Mouse (Mus musculus) MEL (cell line): ENCODE data around the gene Mrfap1. TPM values are rescaled to one million over a fixed set of nuclear protein-coding genes. Genes with fewer than 3 reads are reported as not detected.
"Not testable (repeated sequence)": the region's sequence is repeated elsewhere in the genome, so short reads cannot be mapped to it uniquely, and the experiment has no call there.

Experiments used
- DNase-seq: peaks from one replicate; pipeline ENCODE4 v3.0.0; 2011; ENCODE audit warnings: low read depth, low spot score
- H3K27ac ChIP-seq: 2 replicates; pipeline ENCODE4 v1.5.1; 2012; ENCODE audit warnings: low read depth, mild to moderate bottlenecking, control low read depth, low read length, moderate library complexity; ENCODE audit not compliant: control insufficient read depth
- H3K27me3 ChIP-seq, 2 experiments: fragments of 150-350 bp in 1 of 2; sonication (generic) in 1 of 2; 2 replicates each; pipeline ENCODE4 v1.6.1; 2012; ENCODE audit warnings: low read length in 2 of 2, mild to moderate bottlenecking in 2 of 2, improper control_type of control experiment in 1 of 2, moderate library complexity in 1 of 2; ENCODE audit not compliant: insufficient read depth in 2 of 2, control insufficient read depth in 1 of 2
- H3K36me3 ChIP-seq, 2 experiments: 2 replicates each; pipeline ENCODE4 v1.6.1; 2012 to 2014; ENCODE audit warnings: low read length in 2 of 2, improper control_type of control experiment in 1 of 2, inconsistent platforms in 1 of 2, mild to moderate bottlenecking in 1 of 2; ENCODE audit not compliant: insufficient read depth in 2 of 2, control insufficient read depth in 1 of 2
- H3K4me1 ChIP-seq, 2 experiments: fragments of 150-350 bp in 1 of 2; sonication (generic) in 1 of 2; 2 replicates each; pipeline ENCODE4 v1.6.1; 2012; ENCODE audit warnings: low read length in 2 of 2, improper control_type of control experiment in 1 of 2, mild to moderate bottlenecking in 1 of 2; ENCODE audit not compliant: insufficient read depth in 2 of 2, control insufficient read depth in 1 of 2
- H3K4me3 ChIP-seq, 2 experiments: fragments of 150-350 bp in 1 of 2; sonication (generic) in 1 of 2; 2 replicates each; pipeline ENCODE4 v1.5.1; 2012; ENCODE audit warnings: low read depth in 2 of 2, low read length in 2 of 2, mild to moderate bottlenecking in 2 of 2, moderate library complexity in 2 of 2, control low read depth in 1 of 2, improper control_type of control experiment in 1 of 2; ENCODE audit not compliant: control insufficient read depth in 1 of 2, insufficient read depth in 1 of 2
- H3K79me2 ChIP-seq: 2 replicates; pipeline ENCODE4 v1.6.1; 2012; ENCODE audit warnings: mild to moderate bottlenecking, low read length, moderate library complexity; ENCODE audit not compliant: control insufficient read depth, poor library complexity, insufficient read depth
- H3K9ac ChIP-seq: 2 replicates; pipeline ENCODE4 v1.6.1; 2012; ENCODE audit warnings: low read depth, mild to moderate bottlenecking, control low read depth, low read length, moderate library complexity; ENCODE audit not compliant: control insufficient read depth, poor library complexity, severe bottlenecking
- H3K9me3 ChIP-seq: fragments of 150-350 bp; sonication (generic); replicated peaks from 2 replicates; pipeline ENCODE4 v1.6.1; 2012; ENCODE audit warnings: mild to moderate bottlenecking, low read length, improper control_type of control experiment, moderate library complexity; ENCODE audit not compliant: insufficient read depth
- CHD1 ChIP-seq: IDR thresholded peaks from 2 replicates; pipeline ENCODE4 v1.6.1; 2012; ENCODE audit warnings: low read depth, mild to moderate bottlenecking, inconsistent platforms, low read length, improper control_type of control experiment
- E2F4 ChIP-seq: IDR thresholded peaks from 2 replicates; pipeline ENCODE4 v1.6.1; 2011; ENCODE audit warnings: low read depth, low read length, improper control_type of control experiment, borderline replicate concordance
- ETS1 ChIP-seq: IDR thresholded peaks from 2 replicates; pipeline ENCODE4 v1.6.1; 2012; ENCODE audit warnings: low read depth, mild to moderate bottlenecking, inconsistent platforms, low read length, improper control_type of control experiment, moderate library complexity
- GATA1 ChIP-seq: IDR thresholded peaks from 2 replicates; pipeline ENCODE4 v1.6.1; 2011; ENCODE audit warnings: low read depth, low read length, improper control_type of control experiment
- JUND ChIP-seq: IDR thresholded peaks from 2 replicates; pipeline ENCODE4 v1.6.1; 2011; ENCODE audit warnings: low read depth, mild to moderate bottlenecking, improper control_type of control experiment, low read length
- MAX ChIP-seq: IDR thresholded peaks from 2 replicates; pipeline ENCODE4 v1.6.1; 2011; ENCODE audit warnings: low read length, improper control_type of control experiment
- MXI1 ChIP-seq: IDR thresholded peaks from 2 replicates; pipeline ENCODE4 v1.6.1; 2011; ENCODE audit warnings: mild to moderate bottlenecking, low read depth, low read length, improper control_type of control experiment
- MYB ChIP-seq: IDR thresholded peaks from 2 replicates; pipeline ENCODE4 v1.6.1; 2011; ENCODE audit warnings: mild to moderate bottlenecking, low read depth, low read length, improper control_type of control experiment
- POLR2A ChIP-seq, 2 experiments: IDR thresholded peaks; 2 replicates each; pipeline ENCODE4 v1.6.1; 2011 to 2012; ENCODE audit warnings: low read length in 2 of 2, mild to moderate bottlenecking in 2 of 2, control low read depth in 1 of 2, improper control_type of control experiment in 1 of 2, low read depth in 1 of 2, moderate library complexity in 1 of 2; ENCODE audit not compliant: control insufficient read depth in 1 of 2, insufficient read depth in 1 of 2, poor library complexity in 1 of 2
- POLR2AphosphoS5 ChIP-seq: IDR thresholded peaks from 2 replicates; pipeline ENCODE4 v1.6.1; 2012; ENCODE audit warnings: low read depth, borderline replicate concordance, mild to moderate bottlenecking, inconsistent platforms, low read length, moderate library complexity, mixed read lengths
- RAD21 ChIP-seq: IDR thresholded peaks from 2 replicates; pipeline ENCODE4 v1.6.1; 2011; ENCODE audit warnings: mild to moderate bottlenecking, low read depth, low read length, improper control_type of control experiment
- RCOR1 ChIP-seq: IDR thresholded peaks from 2 replicates; pipeline ENCODE4 v1.6.1; 2012; ENCODE audit warnings: low read depth, mild to moderate bottlenecking, inconsistent platforms, low read length, improper control_type of control experiment
- SIN3A ChIP-seq: IDR thresholded peaks from 2 replicates; pipeline ENCODE4 v1.6.1; 2012; ENCODE audit warnings: low read length, improper control_type of control experiment, inconsistent platforms
- TAL1 ChIP-seq: IDR thresholded peaks from 2 replicates; pipeline ENCODE4 v1.6.1; 2012; ENCODE audit warnings: mild to moderate bottlenecking, inconsistent platforms, low read length, moderate library complexity, mixed read lengths
- TBP ChIP-seq: IDR thresholded peaks from 2 replicates; pipeline ENCODE4 v1.8.0; 2011; ENCODE audit warnings: low read depth, low read length, improper control_type of control experiment
- UBTF ChIP-seq: IDR thresholded peaks from 2 replicates; pipeline ENCODE4 v1.6.1; 2012; ENCODE audit warnings: low read depth, mild to moderate bottlenecking, inconsistent platforms, low read length, improper control_type of control experiment, moderate library complexity, borderline replicate concordance; ENCODE audit not compliant: insufficient read depth
- ZNF384 ChIP-seq: IDR thresholded peaks from 2 replicates; pipeline ENCODE4 v1.6.1; 2012; ENCODE audit warnings: low read depth, mild to moderate bottlenecking, inconsistent platforms, low read length, improper control_type of control experiment
- polyA plus RNA-seq, 2 experiments: library from polyadenylated mRNA; stranded (reverse) in 1 of 2; unstranded in 1 of 2; fragments of >175 nt in 1 of 2; fragments of >200 nt in 1 of 2; gene quantifications; 2 replicates each; pipeline versions ENCODE4 v1.2.1 to v1.2.4; 2012; ENCODE audit warnings: low replicate concordance in 2 of 2, low read depth in 1 of 2; ENCODE audit not compliant: insufficient read length in 2 of 2, insufficient read depth in 1 of 2, missing spikeins in 1 of 2
- total RNA-seq: library from RNA; depleted of rRNA; stranded (reverse); fragments of 300-350 nt; gene quantifications from 2 replicates; pipeline ENCODE4 v1.2.3, GENCODE M21; 2012

The Mrfap1 gene
- total and polyA plus RNA-seq, 3 experiments: 211 to 267 TPM; not detected in 1

DNA sequence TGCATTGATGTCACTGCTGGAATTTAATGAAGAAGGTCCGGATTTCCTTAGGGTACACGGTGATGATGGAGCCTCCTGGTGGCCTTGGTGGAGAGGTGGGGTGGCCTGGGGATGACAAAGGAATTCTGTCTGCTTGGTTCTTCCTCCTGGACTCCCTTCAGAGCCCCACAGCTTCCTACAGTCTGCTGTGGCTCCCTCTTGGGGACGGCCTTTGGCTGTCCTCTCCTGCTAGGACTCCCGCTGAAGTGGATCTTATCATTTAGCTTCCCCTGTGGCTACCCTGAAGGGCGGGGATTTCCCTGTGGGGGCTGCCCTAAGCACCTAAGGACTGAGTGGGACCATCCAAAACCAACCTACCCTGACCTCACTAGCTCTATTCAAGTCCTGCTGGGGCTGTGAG, 10.5 kb upstream of the Mrfap1 start:
- no peaks in the 10 kb centered on the region for H3K4me1 ChIP-seq
- H3K79me2 ChIP-seq: no peaks in the 10 kb centered on the region
- no peak overlapping the region for H3K9ac ChIP-seq
- no peak for DNase-seq
- TF ChIP-seq POLR2A (IDR thresholded peaks at IDR 0.05; ENCODE audit: control insufficient read depth in 1 of 2, insufficient read depth in 1 of 2, low read depth in 1 of 2, low read length in 2 of 2, poor library complexity in 1 of 2) (no peak), TBP (no peak), SIN3A (no peak), JUND (no peak), MXI1 (no peak), POLR2AphosphoS5 (no peak), CHD1 (no peak), MYB (no peak), RAD21 (no peak), E2F4 (no peak), TAL1 (no peak), UBTF (no peak), MAX (no peak)
- H3K36me3 ChIP-seq: no peaks in the 10 kb centered on the region; a peak in 1 of 4 replicates
- H3K27ac ChIP-seq: no peak overlapping the region
- no peak overlapping the region for H3K4me3 ChIP-seq
- no peaks in the 10 kb centered on the region for H3K9me3 ChIP-seq
- no peaks in the 10 kb centered on the region; a peak in 1 of 4 replicates for H3K27me3 ChIP-seq

DNA sequence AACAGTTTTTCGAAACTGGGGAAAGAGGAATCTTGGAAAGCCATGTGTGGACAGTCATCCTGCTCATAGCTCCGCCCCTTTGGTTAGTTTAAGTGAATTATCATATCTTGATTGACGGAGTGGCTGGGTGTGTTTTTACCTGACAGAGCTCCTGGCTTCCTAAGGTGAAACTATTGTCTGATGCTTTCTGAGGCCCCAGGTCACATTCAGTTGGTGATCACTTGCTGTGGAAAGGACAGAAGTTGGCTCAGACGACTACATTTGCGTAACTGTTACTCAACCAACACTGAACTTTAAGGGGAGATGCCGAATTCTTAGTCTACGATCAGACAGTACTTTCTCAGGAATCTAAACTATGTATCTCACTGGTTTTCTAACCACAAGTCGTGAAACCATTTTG, 719 bp upstream of the Mrfap1 start:
- H3K9me3 ChIP-seq: no peaks in the 10 kb centered on the region
- H3K9ac ChIP-seq: peak overlapping the region; percentile 55

DNA sequence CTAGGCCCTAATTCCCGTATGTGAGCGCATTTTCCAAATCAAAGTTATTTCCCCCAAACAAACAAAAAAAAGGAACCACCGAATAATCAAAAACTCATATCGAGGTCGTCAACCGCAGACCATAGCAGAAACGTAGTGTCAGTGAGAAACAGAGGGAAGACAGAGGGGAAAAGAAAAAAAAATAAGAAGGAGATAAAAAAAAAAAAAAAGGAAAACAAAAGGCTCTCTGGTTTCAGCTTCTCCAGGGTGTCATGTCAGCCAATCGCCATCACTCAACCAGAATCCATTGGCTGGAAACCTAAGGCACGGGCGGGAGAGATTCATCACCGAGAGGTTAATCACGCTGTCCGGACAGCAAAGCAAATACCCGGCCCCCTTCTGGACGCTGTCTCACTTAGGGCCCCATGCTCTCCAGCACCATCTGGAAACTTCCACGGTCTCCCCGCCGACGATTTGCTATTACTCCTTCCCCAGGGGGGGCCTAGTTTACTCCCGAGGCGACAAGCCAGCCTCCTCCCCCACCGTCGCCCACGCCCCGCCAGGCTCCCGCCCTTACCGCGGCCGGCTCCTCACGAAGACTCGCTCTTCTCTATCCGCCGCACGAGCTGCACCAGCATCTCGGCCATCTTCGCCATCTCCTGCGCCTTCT, 801 bp downstream of the Mrfap1 start:
- peak overlapping the region; percentile 57 to 93 for H3K4me3 ChIP-seq
- peak; percentile 75 for DNase-seq
- peak overlapping the region; percentile 69 for H3K9ac ChIP-seq
- TF ChIP-seq RCOR1 (peak; percentile 89), ETS1 (peak; percentile 10; the same call in 1 of the 2 replicates), ZNF384 (peak; percentile 88), GATA1 (peak; percentile 22; the same call in 1 of the 2 replicates)
- not testable (repeated sequence) for H3K27me3 ChIP-seq, H3K9me3 ChIP-seq, H3K36me3 ChIP-seq, H3K79me2 ChIP-seq
- peak overlapping the region; percentile 60; the same call in 1 of the 2 replicates for H3K27ac ChIP-seq
- peaks cover 0 to 12% of the 10 kb centered on the region in 2 experiments; a peak in 3 of 4 replicates for H3K4me1 ChIP-seq

More for the DNA sequence above, 719 bp upstream of the Mrfap1 start:
- Histone ChIP-seq H3K79me2 (peaks cover 7% of the 10 kb centered on the region), H3K4me3 (peak overlapping the region; percentile 40 to 48), H3K27me3 (peaks cover 4 to 5% of the 10 kb centered on the region in 2 experiments; a peak in 3 of 4 replicates), H3K36me3 (peaks cover 3 to 10% of the 10 kb centered on the region in 2 experiments; a peak in 3 of 4 replicates), H3K27ac (no peak overlapping the region), H3K4me1 (peaks cover 0 to 12% of the 10 kb centered on the region in 2 experiments; a peak in 3 of 4 replicates)
- TF ChIP-seq POLR2AphosphoS5 (no peak), MXI1 (0 out of 2 replicates have a peak, but pooled peaks have one; percentile 0)
- peak; percentile 43 for DNase-seq
